Mouse (Mus musculus): ENCODE measurements around the gene Rpgrip1. TPM values are rescaled to one million over a fixed set of nuclear protein-coding genes. Genes with fewer than 3 reads are reported as not detected.
"Not testable (repeated sequence)": the region's sequence is repeated elsewhere in the genome, so short reads cannot be mapped to it uniquely, and the experiment has no call there.

The Rpgrip1 gene
- 96.8 and 101 TPM in 2 replicates for polyA plus RNA-seq (2014; fragmentation: Nextera tagmentation; extraction: Ambion mirVana)

DNA sequence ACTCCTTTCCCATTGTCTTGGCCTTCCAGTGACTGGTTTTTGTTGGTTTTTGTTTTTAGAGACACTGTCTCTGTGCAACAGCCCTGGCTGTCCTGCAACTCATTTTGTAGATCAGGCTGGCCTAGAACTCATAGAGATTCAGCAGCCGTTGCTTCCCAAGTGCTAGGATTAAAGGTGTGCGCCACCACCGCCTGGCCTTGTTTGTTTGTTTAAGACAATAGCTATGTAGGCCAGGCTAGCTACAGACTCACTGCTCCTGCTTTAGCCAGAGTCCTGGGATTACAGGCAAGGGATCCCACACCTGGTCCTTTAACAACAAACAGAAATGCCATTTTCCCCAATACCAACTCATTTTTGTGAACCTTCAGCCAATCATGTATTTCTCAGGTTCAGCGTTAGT is at the start of gene Rpgrip1:
Gene Rpgrip1 (plus strand): TSS at position 359 of the 400 bp plus-strand sequence.
- Histone ChIP-seq H3K4me2 (ENCODE audit: low read depth) (no peak within 1 kb of the TSS), H3K4me3 (ENCODE audit: low read depth, low read length) (no peak within 1 kb of the TSS), H3K27me3 (ENCODE audit: control insufficient read depth, insufficient read depth, low read length) (no peaks in the 10 kb centered on the region), H3K9me3 (ENCODE audit: control insufficient read depth, low read length) (no peaks in the 10 kb centered on the region), H3K27ac (ENCODE audit: low read depth, low read length) (no peak within 1 kb of the TSS), H3K9ac (ENCODE audit: low read length) (no peak within 1 kb of the TSS), H3K4me1 (ENCODE audit: control insufficient read depth, insufficient read depth, low read length) (no peaks in the 10 kb centered on the region), H3K36me3 (ENCODE audit: control insufficient read depth, insufficient read depth, low read length) (no peaks in the 10 kb centered on the region)
- DNase-seq (ENCODE audit: low spot score) = no peak
- 82% methylated on average over 4 of the region's 4 CpGs for WGBS
- no peak for ATAC-seq (ENCODE audit: insufficient read depth, low FRiP score, low TSS enrichment)

DNA sequence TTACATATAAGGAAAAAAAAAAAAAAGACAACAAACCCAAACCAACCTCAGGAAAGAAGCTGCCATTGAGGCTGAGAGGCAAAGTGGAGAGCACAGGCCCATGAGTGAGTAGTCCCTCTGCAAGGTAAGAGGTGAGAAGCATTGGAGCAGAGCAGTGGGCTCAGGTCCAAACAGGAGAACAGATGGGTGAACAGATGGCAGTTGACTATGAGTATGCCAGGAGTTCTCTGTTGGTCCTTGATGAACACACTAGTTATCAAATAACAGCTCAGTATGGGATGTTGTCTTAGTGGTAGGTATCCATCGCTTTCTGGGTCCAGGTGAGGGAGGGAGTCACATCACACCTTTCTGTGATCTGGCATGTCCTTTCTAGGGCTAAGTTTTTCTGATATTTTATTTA is 49.7 kb upstream of the Rpgrip1 start:
- DNase-seq (ENCODE audit: low spot score) (no peak), ATAC-seq (ENCODE audit: insufficient read depth, low FRiP score, low TSS enrichment) (no peak)
- WGBS = 90% methylated on average over 1 of the region's 1 CpGs
- Histone ChIP-seq H3K4me1 (ENCODE audit: control insufficient read depth, insufficient read depth, low read length) (no peaks in the 10 kb centered on the region), H3K4me2 (ENCODE audit: low read depth) (no peak overlapping the region), H3K36me3 (ENCODE audit: control insufficient read depth, insufficient read depth, low read length) (no peaks in the 10 kb centered on the region), H3K9me3 (ENCODE audit: control insufficient read depth, low read length) (no peaks in the 10 kb centered on the region), H3K4me3 (ENCODE audit: low read depth, low read length) (no peak overlapping the region), H3K27ac (ENCODE audit: low read depth, low read length) (no peak overlapping the region), H3K27me3 (ENCODE audit: control insufficient read depth, insufficient read depth, low read length) (no peaks in the 10 kb centered on the region), H3K9ac (ENCODE audit: low read length) (no peak overlapping the region)

DNA sequence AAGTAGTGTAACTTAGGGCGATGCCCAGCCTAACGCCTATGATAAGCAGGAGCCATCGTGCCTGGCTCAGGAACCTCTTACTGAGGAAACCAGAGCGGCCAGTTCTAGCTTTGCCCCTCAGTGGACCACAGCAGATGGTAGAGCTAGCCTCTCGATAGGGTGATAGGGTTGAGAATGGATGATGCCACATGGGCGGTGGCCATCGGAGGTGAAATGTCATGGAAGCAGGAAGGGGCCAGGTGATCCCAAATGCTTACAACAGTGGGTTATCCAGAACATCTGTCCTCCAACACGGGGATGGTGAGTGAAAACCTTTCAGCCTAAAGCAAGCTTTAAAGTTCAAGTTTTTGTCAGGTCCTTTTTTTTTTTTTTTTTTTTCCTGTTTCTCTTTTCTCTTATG is 48.7 kb upstream of the Rpgrip1 start:
- no peak overlapping the region for H3K27ac ChIP-seq (ENCODE audit: low read depth, low read length)
- DNase-seq (ENCODE audit: low spot score) (no peak), ATAC-seq (ENCODE audit: insufficient read depth, low FRiP score, low TSS enrichment) (no peak)
- no peak overlapping the region for H3K4me3 ChIP-seq (ENCODE audit: low read depth, low read length)
- H3K36me3 ChIP-seq (ENCODE audit: control insufficient read depth, insufficient read depth, low read length) = no peaks in the 10 kb centered on the region
- H3K4me1 ChIP-seq (ENCODE audit: control insufficient read depth, insufficient read depth, low read length) = no peaks in the 10 kb centered on the region
- H3K27me3 ChIP-seq (ENCODE audit: control insufficient read depth, insufficient read depth, low read length) = no peaks in the 10 kb centered on the region
- H3K9ac ChIP-seq (ENCODE audit: low read length) = no peak overlapping the region
- no peaks in the 10 kb centered on the region for H3K9me3 ChIP-seq (ENCODE audit: control insufficient read depth, low read length)
- no peak overlapping the region for H3K4me2 ChIP-seq (ENCODE audit: low read depth)
- WGBS = 88% methylated on average over 8 of the region's 8 CpGs

DNA sequence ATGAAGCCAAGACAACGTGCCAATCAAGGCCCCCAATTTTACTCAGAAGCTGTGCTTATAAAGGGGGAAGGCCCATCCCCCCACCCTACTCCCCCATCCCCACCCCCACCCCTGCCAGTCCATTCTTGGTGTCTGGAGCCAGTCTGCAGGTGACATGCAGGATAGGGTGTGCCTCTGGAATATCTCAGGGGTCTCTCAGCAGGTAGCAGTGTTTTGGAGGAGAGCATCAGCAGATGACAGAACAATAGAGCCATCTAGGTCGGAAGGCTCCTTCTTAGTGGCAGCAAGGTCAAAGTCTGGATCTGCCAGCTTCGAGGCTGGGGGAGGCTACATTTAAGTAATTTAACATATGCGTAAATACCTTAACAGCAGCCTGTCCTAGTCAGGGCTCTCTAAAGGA is 44.4 kb upstream of the Rpgrip1 start:
- WGBS = 47% methylated on average over 4 of the region's 4 CpGs
- no peaks in the 10 kb centered on the region for H3K36me3 ChIP-seq (ENCODE audit: control insufficient read depth, insufficient read depth, low read length)
- H3K27ac ChIP-seq (ENCODE audit: low read depth, low read length) = no peak overlapping the region
- H3K9ac ChIP-seq (ENCODE audit: low read length) = no peak overlapping the region
- H3K4me3 ChIP-seq (ENCODE audit: low read depth, low read length) = no peak overlapping the region
- no peak for DNase-seq (ENCODE audit: low spot score)
- H3K4me1 ChIP-seq (ENCODE audit: control insufficient read depth, insufficient read depth, low read length) = no peaks in the 10 kb centered on the region
- H3K27me3 ChIP-seq (ENCODE audit: control insufficient read depth, insufficient read depth, low read length) = no peaks in the 10 kb centered on the region
- H3K4me2 ChIP-seq (ENCODE audit: low read depth) = no peak overlapping the region
- no peak for ATAC-seq (ENCODE audit: insufficient read depth, low FRiP score, low TSS enrichment)
- no peaks in the 10 kb centered on the region for H3K9me3 ChIP-seq (ENCODE audit: control insufficient read depth, low read length)

DNA sequence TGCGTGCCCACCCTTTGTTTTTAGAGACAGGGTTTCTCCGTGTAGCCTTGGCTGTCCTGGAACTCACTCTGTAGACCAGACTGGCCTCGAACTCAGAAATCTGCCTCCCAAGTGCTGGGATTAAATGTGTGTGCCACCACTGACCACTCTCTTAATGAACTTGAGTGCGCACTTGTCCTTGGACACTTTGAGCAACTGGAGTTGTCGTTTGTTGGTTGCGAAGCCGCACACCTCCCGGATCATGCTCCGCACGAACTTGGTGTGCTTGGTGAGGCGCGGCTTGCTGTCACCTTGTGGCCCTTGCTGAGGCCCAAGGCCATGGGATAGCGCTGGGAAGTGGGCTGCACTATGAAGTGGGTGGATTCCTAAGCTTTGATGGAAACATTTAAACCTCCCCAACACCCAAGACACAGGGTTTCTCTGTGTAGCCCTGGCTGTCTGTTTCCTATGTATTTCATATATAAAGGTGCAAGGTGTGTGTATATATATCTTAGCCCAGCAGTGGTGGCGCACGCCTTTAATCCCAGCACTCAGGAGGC is 38.8 kb upstream of the Rpgrip1 start:
- ATAC-seq (ENCODE audit: insufficient read depth, low FRiP score, low TSS enrichment) = no peak
- Histone ChIP-seq H3K36me3 (ENCODE audit: control insufficient read depth, insufficient read depth, low read length) (peaks cover 11% of the 10 kb centered on the region), H3K4me2 (ENCODE audit: low read depth) (no peak overlapping the region)

DNA sequence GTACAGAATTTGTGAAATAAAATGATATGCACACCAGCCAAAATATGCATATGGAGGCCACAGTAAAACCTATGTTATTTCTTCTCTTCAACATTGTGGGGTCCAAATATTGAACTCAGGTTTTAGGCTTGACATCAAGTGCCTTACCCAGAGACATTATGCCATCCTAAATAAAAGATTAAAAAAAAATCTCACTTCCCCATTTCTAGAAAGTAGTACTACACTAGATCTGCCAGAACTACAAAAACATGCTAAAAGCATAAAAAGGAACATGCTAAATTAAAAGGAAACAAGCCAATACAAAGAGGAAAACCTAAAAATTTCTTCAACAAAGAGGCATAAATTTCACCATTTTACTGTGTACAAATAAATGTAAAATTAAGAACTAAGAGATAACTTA is 27.4 kb upstream of the Rpgrip1 start:
- Histone ChIP-seq H3K36me3 (ENCODE audit: control insufficient read depth, insufficient read depth, low read length) (peaks cover 8% of the 10 kb centered on the region), H3K9ac (ENCODE audit: low read length) (no peak overlapping the region), H3K4me1 (ENCODE audit: control insufficient read depth, insufficient read depth, low read length) (no peaks in the 10 kb centered on the region), H3K27ac (ENCODE audit: low read depth, low read length) (no peak overlapping the region), H3K9me3 (ENCODE audit: control insufficient read depth, low read length) (no peaks in the 10 kb centered on the region), H3K27me3 (ENCODE audit: control insufficient read depth, insufficient read depth, low read length) (no peaks in the 10 kb centered on the region), H3K4me2 (ENCODE audit: low read depth) (no peak overlapping the region), H3K4me3 (ENCODE audit: low read depth, low read length) (no peak overlapping the region)
- no peak for DNase-seq (ENCODE audit: low spot score)
- ATAC-seq (ENCODE audit: insufficient read depth, low FRiP score, low TSS enrichment) = no peak

More for the DNA sequence above, 38.8 kb upstream of the Rpgrip1 start:
- Histone ChIP-seq H3K4me1 (ENCODE audit: control insufficient read depth, insufficient read depth, low read length) (no peaks in the 10 kb centered on the region), H3K27me3 (ENCODE audit: control insufficient read depth, insufficient read depth, low read length) (no peaks in the 10 kb centered on the region), H3K27ac (ENCODE audit: low read depth, low read length) (no peak overlapping the region), H3K4me3 (ENCODE audit: low read depth, low read length) (no peak overlapping the region), H3K9ac (ENCODE audit: low read length) (no peak overlapping the region), H3K9me3 (ENCODE audit: control insufficient read depth, low read length) (no peaks in the 10 kb centered on the region)
- DNase-seq (ENCODE audit: low spot score) = no peak
- 93% methylated on average over 15 of the region's 15 CpGs for WGBS

DNA sequence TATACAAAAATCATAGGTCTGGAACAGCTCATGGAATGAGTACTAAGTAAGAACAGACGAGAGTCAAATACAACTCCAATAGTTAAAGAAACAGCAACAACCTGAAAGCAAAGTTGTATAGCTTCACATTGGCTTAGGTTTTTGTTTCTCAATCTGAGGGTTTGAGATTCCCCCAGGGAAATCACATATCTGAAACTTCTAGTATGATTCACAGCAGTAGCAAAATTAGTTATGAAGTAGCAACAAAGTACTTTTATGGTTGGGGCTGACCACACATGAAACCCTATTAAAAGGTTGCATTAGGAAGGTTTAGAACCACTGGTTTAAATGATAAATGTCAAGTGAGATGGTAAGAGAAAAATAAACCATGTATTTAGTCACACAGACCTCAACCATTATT is 16.0 kb upstream of the Rpgrip1 start:
- H3K4me2 ChIP-seq (ENCODE audit: low read depth) = no peak overlapping the region
- H3K4me3 ChIP-seq (ENCODE audit: low read depth, low read length) = no peak overlapping the region
- no peaks in the 10 kb centered on the region for H3K27me3 ChIP-seq (ENCODE audit: control insufficient read depth, insufficient read depth, low read length)
- no peaks in the 10 kb centered on the region for H3K9me3 ChIP-seq (ENCODE audit: control insufficient read depth, low read length)
- H3K36me3 ChIP-seq (ENCODE audit: control insufficient read depth, insufficient read depth, low read length) = peaks cover 3% of the 10 kb centered on the region; the same call in 1 of the 2 replicates
- peaks cover under 1% of the 10 kb centered on the region; the same call in 1 of the 2 replicates for H3K4me1 ChIP-seq (ENCODE audit: control insufficient read depth, insufficient read depth, low read length)
- H3K9ac ChIP-seq (ENCODE audit: low read length) = no peak overlapping the region
- H3K27ac ChIP-seq (ENCODE audit: low read depth, low read length) = no peak overlapping the region
- ATAC-seq (ENCODE audit: insufficient read depth, low FRiP score, low TSS enrichment) (no peak), DNase-seq (ENCODE audit: low spot score) (no peak)
- 94% methylated on average over 1 of the region's 1 CpGs for WGBS

DNA sequence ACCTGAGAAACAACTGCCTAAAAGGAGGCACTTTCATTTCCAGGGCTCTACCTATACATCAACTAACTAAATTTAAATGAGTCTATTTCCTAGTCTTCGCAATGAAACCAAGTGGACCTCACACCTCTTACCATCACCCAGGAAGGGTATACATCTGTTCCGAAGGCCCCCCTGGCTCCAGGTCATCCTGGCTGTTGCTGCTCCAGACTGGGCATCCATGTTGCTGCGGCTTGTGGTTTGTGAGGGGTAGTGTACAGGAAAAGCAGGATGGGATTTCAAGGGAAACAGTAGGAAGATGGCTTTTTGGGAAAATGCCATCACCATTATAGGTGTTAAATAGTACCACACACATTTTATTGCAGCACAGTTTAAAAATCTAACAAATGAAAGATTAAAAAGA is 13.3 kb upstream of the Rpgrip1 start:
- H3K27ac ChIP-seq (ENCODE audit: low read depth, low read length); DNase-seq (ENCODE audit: low spot score); H3K27me3 ChIP-seq (ENCODE audit: control insufficient read depth, insufficient read depth, low read length); ATAC-seq (ENCODE audit: insufficient read depth, low FRiP score, low TSS enrichment); H3K4me3 ChIP-seq (ENCODE audit: low read depth, low read length); H3K9me3 ChIP-seq (ENCODE audit: control insufficient read depth, low read length); H3K9ac ChIP-seq (ENCODE audit: low read length); H3K36me3 ChIP-seq (ENCODE audit: control insufficient read depth, insufficient read depth, low read length); H3K4me2 ChIP-seq (ENCODE audit: low read depth): not testable (repeated sequence)
- WGBS = 97% methylated on average over 3 of the region's 3 CpGs
- H3K4me1 ChIP-seq (ENCODE audit: control insufficient read depth, insufficient read depth, low read length) = peaks cover 13% of the 10 kb centered on the region; the same call in 1 of the 2 replicates

DNA sequence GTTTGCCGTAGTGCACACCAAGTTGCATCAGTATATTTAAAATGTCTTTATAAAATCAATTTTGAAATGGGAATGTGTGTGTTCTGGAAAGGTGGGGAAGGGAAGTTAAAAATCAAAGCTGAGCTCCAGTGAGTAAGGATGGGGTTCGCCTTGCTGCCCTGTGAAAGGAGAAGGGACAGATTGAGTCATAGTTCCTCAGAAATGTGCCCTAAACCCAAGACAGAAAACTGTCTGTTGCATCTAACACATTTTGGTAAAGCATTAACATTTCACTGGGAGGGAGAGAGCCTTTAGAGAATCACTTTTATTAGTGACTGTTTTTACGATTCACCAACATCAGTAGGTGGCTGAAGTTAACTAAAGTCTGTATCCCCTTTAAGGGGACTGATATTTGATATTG is 12.1 kb upstream of the Rpgrip1 start:
- not testable (repeated sequence) for H3K4me3 ChIP-seq (ENCODE audit: low read depth, low read length); H3K9ac ChIP-seq (ENCODE audit: low read length); DNase-seq (ENCODE audit: low spot score); H3K9me3 ChIP-seq (ENCODE audit: control insufficient read depth, low read length); ATAC-seq (ENCODE audit: insufficient read depth, low FRiP score, low TSS enrichment); H3K27me3 ChIP-seq (ENCODE audit: control insufficient read depth, insufficient read depth, low read length); H3K36me3 ChIP-seq (ENCODE audit: control insufficient read depth, insufficient read depth, low read length); H3K27ac ChIP-seq (ENCODE audit: low read depth, low read length); H3K4me2 ChIP-seq (ENCODE audit: low read depth)
- peaks cover 13% of the 10 kb centered on the region; the same call in 1 of the 2 replicates for H3K4me1 ChIP-seq (ENCODE audit: control insufficient read depth, insufficient read depth, low read length)
- WGBS = 82% methylated on average over 3 of the region's 3 CpGs
